Mouse (Mus musculus) testis, adult 2 months (tissue): ENCODE data around the gene H1f0.

Experiments used
- CTCF ChIP-seq: fragments of 200-500 bp; IDR thresholded peaks from 2 replicates; pipeline ENCODE4 v1.5.1; 2012; ENCODE audit warnings: low read depth, mild to moderate bottlenecking, inconsistent platforms, low read length, moderate library complexity; ENCODE audit not compliant: control insufficient read depth, insufficient read depth, insufficient replicate concordance
- POLR2A ChIP-seq: fragments of 200-500 bp; IDR thresholded peaks from 2 replicates; pipeline ENCODE4 v1.6.1; 2012; ENCODE audit warnings: low read depth, mild to moderate bottlenecking, inconsistent platforms, low read length, moderate library complexity; ENCODE audit not compliant: control insufficient read depth

GRCm38 (mm10) chr15:79056601-79057000, 28.4 kb downstream of the H1f0 start:
- TF ChIP-seq CTCF, result no peak
- no peak for TF ChIP-seq POLR2A
